Mouse (Mus musculus): Measurements from ENCODE around the gene Ash1l.

Ash1l gene

GRCm38 (mm10) chr3:88950576-88951326, at the start of gene Ash1l, which contains the start of gene Dap3:
Gene Ash1l (plus strand): TSS chr3:88950622.
Gene Dap3 (minus strand): TSS chr3:88951181.
- in situ Hi-C loops (cut with MboI; ENCODE audit: low pct_unique_long_range_greater_than_20kb in 1 of 2, low sequenced_read_pairs in 2 of 2, unreplicated experiment in 1 of 2) = no loop called here

GRCm38 (mm10) chr3:88904803-88905202, 45.6 kb upstream of the Ash1l start:
- in situ Hi-C loops (cut with MboI; ENCODE audit: low pct_unique_long_range_greater_than_20kb in 1 of 2, low sequenced_read_pairs in 2 of 2, unreplicated experiment in 1 of 2) = no loop called here

- in situ Hi-C loops (cut with MboI; ENCODE audit: low pct_unique_long_range_greater_than_20kb in 1 of 2, low sequenced_read_pairs in 2 of 2, unreplicated experiment in 1 of 2) = no loop called here
Measured at GRCm38 (mm10) chr3:88905209-88905608, 45.2 kb upstream of the Ash1l start.

GRCm38 (mm10) chr3:88905741-88906140, 44.7 kb upstream of the Ash1l start:
- in situ Hi-C loops (cut with MboI; ENCODE audit: low pct_unique_long_range_greater_than_20kb in 1 of 2, low sequenced_read_pairs in 2 of 2, unreplicated experiment in 1 of 2) = no loop called here

DNA sequence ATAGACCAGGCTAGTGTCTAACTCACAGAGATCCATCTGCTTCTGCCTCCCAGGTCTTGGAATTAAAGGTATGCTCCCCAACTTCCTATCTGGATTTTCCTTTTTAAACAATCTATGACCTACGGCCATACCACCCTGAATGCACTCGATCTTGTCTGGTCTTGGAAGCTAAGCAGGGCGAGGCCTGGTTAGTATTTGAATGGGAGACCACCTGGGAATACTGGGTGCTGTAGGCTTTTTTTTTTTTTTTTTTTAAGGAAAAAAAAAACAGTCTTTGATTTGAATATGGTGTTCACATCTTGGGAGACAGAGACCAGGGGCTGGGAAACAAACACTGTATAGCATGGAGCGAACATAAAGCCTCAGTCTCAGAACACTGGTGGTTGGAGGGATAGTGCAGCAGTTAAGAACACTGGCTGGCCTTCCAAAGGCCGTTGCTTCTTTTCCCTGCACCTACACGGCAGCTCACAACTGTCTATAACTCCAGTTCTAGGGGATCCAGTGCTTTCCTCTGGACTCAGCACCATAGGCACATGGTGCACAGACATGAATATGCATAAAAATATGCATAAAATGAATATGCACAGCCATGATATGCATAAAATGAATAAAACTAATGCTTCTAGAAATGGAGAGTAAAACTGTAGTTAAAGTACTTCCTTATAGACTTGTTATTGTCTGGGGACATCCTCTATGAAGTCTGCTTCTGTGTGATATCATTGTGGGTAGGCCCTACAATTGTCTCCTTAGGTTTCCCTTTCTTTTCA, 43.8 kb upstream of the Ash1l start:
- in situ Hi-C loops (cut with MboI; ENCODE audit: low pct_unique_long_range_greater_than_20kb in 1 of 2, low sequenced_read_pairs in 2 of 2, unreplicated experiment in 1 of 2) = no loop called here

DNA sequence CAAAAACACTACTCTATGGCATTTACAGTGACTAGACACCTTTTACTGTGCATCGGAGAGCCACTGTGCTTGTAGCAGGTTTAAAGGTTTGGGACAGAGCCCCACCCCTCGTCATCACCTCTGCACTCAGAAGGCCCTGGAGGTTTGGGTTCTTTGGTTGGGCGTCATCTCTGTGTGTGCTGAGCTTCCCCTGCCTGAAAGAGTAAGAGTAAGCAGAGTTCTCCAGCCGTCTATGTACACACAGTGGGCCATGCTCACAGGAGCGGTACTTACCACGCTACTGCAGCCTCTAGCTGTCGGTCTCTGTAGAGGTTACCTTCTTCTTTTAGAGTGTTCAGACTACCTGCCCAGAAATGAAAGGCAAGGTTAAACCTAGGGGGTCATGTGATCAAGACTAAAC, 37.8 kb upstream of the Ash1l start:
- in situ Hi-C loops (cut with MboI; ENCODE audit: low pct_unique_long_range_greater_than_20kb in 1 of 2, low sequenced_read_pairs in 2 of 2, unreplicated experiment in 1 of 2) = no loop called here

GRCm38 (mm10) chr3:88913511-88914383, 36.7 kb upstream of the Ash1l start, which contains the start of gene Msto1:
Gene Msto1 (minus strand): TSS chr3:88913999.
- in situ Hi-C loops (cut with MboI; ENCODE audit: low pct_unique_long_range_greater_than_20kb in 1 of 2, low sequenced_read_pairs in 2 of 2, unreplicated experiment in 1 of 2) = no loop called here

GRCm38 (mm10) chr3:88914384-88914810, 36.0 kb upstream of the Ash1l start:
- in situ Hi-C loops (cut with MboI; ENCODE audit: low pct_unique_long_range_greater_than_20kb in 1 of 2, low sequenced_read_pairs in 2 of 2, unreplicated experiment in 1 of 2) = no loop called here

- in situ Hi-C loops (cut with MboI; ENCODE audit: low pct_unique_long_range_greater_than_20kb in 1 of 2, low sequenced_read_pairs in 2 of 2, unreplicated experiment in 1 of 2) = no loop called here
Measured at GRCm38 (mm10) chr3:88918981-88919380, 31.4 kb upstream of the Ash1l start.

- in situ Hi-C loops (cut with MboI; ENCODE audit: low pct_unique_long_range_greater_than_20kb in 1 of 2, low sequenced_read_pairs in 2 of 2, unreplicated experiment in 1 of 2) = no loop called here
Measured at GRCm38 (mm10) chr3:88921411-88921810, 29.0 kb upstream of the Ash1l start.

DNA sequence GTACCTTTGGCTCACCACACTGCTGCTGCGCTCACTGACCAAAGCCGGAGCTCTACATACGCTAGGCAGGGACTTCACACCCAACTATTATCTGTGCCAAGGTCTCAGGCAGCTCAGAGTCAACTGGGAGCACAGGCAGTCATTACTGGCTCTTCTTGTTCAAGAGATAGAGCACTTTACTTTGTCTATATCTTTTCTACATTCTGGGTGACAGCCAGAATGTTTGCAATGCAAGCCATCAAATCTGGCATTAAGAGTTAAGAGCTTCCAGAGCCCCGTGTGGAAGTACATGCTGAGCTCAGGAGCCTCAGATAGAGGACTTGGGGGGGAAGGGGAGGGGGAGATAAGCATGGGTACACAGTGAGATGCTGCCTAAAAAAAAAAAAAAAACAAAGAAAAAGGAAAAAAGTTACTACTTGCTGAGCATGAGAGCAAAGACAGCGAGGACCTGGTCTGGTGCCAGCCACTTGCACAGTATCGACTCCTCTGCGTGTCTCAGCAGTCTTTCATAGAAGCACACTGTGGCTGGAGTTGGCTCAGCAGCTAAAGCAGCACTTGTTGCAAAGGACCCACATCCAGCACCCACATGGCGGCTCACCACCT, 26.3 kb upstream of the Ash1l start:
- in situ Hi-C loops (cut with MboI; ENCODE audit: low pct_unique_long_range_greater_than_20kb in 1 of 2, low sequenced_read_pairs in 2 of 2, unreplicated experiment in 1 of 2) = no loop called here

DNA sequence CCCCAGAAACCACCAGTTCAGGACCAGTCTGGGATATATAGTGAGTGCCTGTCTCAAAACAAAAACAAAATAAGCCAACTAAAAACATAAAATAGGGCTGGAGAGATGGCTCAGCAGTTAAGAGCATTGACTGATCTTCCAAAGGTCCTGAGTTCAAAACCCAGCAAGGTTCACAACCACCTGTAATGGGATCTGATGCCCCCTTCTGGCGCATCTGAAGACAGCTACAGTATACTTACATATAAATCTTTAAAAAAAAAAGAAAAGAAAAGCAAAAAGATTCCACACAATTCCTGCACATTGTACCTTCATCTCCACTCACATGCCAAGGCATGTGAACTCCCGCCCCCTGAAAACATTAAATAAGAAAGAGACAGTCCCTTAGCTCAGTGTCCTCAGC, 24.8 kb upstream of the Ash1l start:
- in situ Hi-C loops (cut with MboI; ENCODE audit: low pct_unique_long_range_greater_than_20kb in 1 of 2, low sequenced_read_pairs in 2 of 2, unreplicated experiment in 1 of 2) = no loop called here

DNA sequence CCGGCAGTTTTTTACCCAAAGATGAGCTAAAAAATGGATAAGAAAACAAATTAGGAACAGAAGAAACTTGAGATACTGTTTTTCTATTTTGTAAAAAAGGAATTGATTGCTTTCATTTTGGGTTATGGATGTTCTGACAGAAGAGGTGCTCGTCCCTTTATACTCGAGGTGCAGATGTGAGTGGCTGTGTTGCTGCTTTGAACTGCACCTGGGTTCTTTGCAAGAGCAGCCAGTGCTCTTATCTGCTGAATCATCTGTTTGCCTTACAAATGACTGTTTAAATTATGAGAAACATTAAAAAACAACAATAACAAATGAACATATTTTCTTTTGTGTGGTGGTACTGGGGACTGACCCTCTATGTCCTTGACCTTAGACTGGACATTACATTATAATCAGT, 20.9 kb upstream of the Ash1l start:
- in situ Hi-C loops (cut with MboI; ENCODE audit: low pct_unique_long_range_greater_than_20kb in 1 of 2, low sequenced_read_pairs in 2 of 2, unreplicated experiment in 1 of 2) = no loop called here

GRCm38 (mm10) chr3:88939071-88939470, 11.4 kb upstream of the Ash1l start:
- in situ Hi-C loops (cut with MboI; ENCODE audit: low pct_unique_long_range_greater_than_20kb in 1 of 2, low sequenced_read_pairs in 2 of 2, unreplicated experiment in 1 of 2) = no loop called here

- in situ Hi-C loops (cut with MboI; ENCODE audit: low pct_unique_long_range_greater_than_20kb in 1 of 2, low sequenced_read_pairs in 2 of 2, unreplicated experiment in 1 of 2) = no loop called here
Measured at GRCm38 (mm10) chr3:88939749-88940148, 10.7 kb upstream of the Ash1l start.

GRCm38 (mm10) chr3:88942316-88942880, 8.0 kb upstream of the Ash1l start:
- in situ Hi-C loops (cut with MboI; ENCODE audit: low pct_unique_long_range_greater_than_20kb in 1 of 2, low sequenced_read_pairs in 2 of 2, unreplicated experiment in 1 of 2) = no loop called here

DNA sequence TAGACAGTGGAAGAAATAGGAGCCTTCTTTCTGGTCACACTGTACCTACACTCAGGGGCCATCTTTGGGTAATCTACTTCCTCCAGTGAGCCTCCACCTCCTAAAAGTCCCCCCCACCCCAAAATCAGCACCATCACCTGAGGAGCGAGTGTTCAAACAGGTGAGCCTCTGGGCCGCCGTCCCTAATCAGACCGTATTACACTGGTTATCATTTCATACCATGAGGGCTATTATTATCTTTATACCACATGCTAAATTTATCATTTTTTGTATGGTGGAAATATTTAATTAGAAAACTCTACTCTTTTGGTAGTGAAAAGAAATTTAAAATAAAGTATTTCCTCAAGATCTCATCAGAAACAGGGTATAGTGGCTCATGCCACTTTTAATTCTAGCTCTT, 6.3 kb upstream of the Ash1l start:
- in situ Hi-C loops (cut with MboI; ENCODE audit: low pct_unique_long_range_greater_than_20kb in 1 of 2, low sequenced_read_pairs in 2 of 2, unreplicated experiment in 1 of 2) = no loop called here

All from mouse embryonic stem cell (cell line).